Mouse (Mus musculus) erythroid progenitor cell, adult 5-6 weeks (primary cell): ENCODE data around the gene Vmn2r82. TPM values are rescaled to one million over a fixed set of nuclear protein-coding genes. Genes with fewer than 3 reads are reported as not detected.
"Not testable (repeated sequence)": the region's sequence is repeated elsewhere in the genome, so short reads cannot be mapped to it uniquely, and the experiment has no call there.

Experiments used
- ATAC-seq: replicated peaks from 2 replicates; pipeline ENCODE4 v1.8.0; 2016; ENCODE audit warnings: moderate number of reproducible peaks, mild to moderate bottlenecking, moderate TSS enrichment, inconsistent platforms; ENCODE audit not compliant: poor library complexity, low FRiP score, severe bottlenecking
- total RNA-seq, 2 experiments: library from RNA; stranded (forward) in 1 of 2; stranded (reverse) in 1 of 2; fragments of 150-400 nt in 1 of 2; fragments of 186-747, 209-891 nt in 1 of 2; gene quantifications; 2 replicates each; pipeline versions ENCODE4 v1.2.3 to v1.2.4; 2015 to 2017; ENCODE audit warnings: low replicate concordance in 2 of 2

The Vmn2r82 gene
- not detected in 2 replicates for total RNA-seq (2015; ENCODE audit: low replicate concordance)
- not detected in 2 replicates for total RNA-seq (2017; ENCODE audit: low replicate concordance)

DNA sequence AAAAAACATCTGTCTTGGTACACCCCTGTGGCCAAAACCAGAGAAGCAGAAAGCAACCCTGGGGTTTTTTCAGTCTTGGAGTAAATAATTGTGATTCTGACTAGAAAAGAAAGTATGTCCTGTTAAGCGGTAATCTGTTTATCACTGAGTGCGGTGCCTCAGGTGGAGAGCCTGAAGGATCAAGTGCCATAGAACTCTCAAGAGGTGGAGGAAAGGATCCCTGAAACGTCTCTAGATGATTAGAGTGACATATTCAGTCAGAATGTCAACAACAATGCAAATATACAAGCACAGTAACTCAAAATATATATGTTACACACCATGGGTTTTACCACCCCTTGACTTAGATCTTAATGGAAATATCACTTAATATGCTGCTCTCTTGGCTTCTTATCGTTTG, at the start of gene Vmn2r82:
TSS of gene Vmn2r82 (plus strand) at position 301 of the 400 bp plus-strand sequence.
- ATAC-seq, result not testable (repeated sequence)

DNA sequence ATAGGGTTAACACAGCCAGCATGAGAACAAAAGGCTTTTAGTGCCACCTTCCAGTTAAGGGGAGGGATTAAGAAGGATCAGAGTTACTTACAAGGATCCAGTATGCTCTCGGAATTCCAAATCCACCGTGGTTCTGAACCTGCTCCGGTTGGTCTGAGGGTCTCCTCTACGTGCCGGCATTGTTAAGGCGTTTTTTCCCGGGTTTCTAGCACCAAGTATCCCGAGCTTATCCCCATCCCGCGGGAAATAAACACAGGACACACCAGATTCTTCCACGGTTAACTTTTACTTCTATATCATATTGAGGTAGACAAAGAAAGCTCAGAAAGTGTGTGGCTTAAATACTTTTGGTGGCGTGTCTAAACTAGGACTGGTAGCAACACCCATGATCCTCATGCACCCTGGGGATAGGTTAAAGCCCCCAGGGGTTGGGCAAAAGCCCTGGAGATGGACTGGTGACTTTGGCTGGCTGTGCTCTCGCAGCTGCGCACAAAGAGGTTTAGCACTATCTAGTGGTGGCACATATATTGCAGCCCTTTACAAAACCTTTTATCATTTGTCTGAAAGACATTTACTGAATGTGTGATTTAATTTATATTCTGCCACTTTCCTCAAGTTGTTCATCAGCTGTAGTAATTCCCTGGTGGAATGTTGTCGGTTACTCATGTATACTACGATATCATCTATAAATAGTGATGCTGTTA, 34.1 kb upstream of the Vmn2r82 start:
- not testable (repeated sequence) for ATAC-seq

DNA sequence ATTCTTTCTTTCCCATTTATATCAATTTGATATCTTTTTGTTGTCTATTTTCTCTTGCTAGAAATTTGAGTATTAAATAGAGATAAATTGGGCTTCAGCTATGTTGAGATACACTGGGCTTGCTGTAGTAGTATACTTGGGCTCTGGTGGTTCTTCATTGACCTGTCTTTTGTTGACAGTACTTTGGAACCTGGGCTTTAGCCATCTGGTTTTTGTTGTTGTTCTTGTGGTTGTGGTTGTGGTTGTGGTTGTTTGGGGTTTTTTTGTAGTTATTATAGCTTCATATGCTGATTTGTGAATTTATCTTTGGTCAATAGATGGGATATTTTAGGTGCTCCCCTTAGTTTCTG, 33.6 kb upstream of the Vmn2r82 start:
- no peak for ATAC-seq

DNA sequence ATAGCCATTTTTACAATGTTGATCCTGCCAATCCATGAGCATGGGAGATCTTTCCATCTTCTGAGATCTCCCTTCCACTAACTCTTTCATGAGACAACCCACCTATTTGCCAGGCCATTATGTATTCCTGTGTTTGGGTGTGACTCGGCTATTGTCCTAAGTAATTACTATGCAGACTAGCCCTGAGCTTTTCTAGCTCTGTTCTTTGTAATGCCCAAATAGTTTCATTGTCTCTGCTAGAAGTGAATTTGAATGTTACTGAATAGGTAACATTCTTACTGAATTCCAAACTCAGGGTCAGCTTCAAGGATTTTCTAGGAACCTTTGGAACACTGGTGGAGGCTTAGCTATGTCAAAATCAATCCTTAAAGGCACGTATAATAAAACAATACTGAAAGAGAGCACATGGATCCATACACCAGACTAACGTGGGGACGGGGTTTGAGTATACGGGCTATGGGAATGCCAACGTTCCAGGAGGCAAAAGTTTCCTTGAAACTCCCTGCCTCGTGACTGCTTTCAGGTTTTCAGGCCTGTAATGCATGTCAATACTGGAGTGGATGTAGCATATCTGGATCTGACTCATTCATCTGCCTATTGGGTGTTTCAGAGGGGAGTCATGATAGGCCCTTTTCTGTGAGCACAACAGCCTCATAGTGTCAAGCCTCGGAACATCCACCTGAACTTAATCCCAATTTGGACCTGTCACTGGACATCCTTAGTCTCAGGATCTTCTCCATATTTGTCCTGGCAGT, 43.8 kb downstream of the Vmn2r82 start:
- ATAC-seq, result not testable (repeated sequence)

DNA sequence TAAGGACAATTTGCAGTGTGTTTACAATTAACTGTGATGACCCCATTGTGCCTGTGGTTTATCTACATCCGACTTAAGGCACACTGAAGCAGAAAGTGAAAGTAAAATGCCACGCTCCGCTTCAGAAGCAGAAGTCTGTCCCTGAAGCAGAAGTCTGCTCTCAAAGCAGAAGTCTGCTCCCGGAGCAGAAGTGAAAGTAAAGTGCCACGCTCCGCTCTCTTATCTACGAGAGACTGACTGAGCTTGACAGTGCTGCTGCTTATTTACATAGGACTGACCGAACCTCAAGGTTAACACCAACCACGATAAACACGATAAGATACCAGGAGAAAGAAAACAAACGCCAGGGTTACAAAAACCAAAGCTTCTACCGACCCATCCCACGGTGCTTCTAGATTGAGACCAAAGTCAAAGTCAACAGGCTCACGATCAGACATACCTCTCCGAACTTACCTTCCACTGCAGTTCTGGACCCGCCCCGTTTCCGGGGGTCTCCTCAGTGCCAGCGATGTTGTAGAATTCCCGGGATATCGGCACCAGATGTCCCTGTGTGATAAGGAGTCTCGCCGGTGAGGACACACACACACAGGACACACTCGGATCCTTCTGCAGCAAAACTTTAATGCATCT, 60.9 kb downstream of the Vmn2r82 start:
- ATAC-seq, result no peak

DNA sequence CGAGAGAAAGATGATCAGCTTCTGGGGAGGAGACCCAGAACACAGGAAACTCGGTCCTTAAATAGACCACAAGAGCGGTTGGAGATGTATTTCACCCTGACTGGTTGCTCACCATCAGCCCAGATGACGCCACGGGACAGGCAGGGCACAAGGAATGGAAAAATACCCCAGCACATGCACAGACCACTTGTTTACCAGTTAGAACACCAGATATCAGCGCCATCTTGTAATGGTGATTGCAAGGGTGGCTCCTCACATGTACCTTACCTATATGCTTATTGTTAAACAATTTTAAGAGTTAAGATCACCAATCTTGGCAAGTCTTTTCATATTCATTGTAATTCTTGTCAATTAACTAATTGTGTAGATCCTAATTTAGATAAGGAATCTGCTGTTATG, 61.5 kb downstream of the Vmn2r82 start:
- not testable (repeated sequence) for ATAC-seq

DNA sequence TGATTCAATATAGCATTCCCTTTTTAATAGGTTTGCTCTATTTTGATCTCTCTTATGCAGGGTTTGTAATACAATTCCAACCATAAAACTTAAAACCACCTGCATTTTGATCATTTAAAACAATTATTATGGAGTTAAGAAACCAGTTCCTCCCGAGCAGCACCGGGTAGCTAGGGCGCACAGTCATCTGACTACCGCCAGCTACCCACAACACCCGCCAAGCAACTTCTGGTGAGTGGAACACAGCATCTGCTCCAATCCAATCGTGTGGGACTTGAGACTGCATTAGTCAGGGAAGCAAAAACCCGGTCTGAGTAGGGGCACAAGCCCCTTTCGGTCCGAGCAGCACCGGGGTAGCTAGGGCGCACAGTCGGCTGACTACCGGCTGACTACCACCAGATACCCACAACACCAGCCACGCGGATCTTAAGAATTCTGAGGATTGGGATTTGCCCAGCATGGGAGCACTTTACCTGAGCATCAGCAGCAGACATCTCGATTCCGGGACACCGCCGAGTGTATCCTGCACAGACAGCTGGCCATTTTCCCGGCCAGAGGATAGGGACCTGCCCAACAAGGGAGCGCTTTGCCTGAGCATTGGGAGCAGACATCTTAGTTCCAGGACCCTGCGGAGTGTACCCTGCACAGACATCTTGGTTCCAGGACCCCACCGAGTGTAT, 79.0 kb downstream of the Vmn2r82 start:
- not testable (repeated sequence) for ATAC-seq

Other genes with a start within 250 kb of the Vmn2r82 start
- not detected in 2 replicates for gene Vmn2r80, start 207.8 kb upstream of the Vmn2r82 start, total RNA-seq (2015; ENCODE audit: low replicate concordance)
- gene Vmn2r80, start 207.8 kb upstream of the Vmn2r82 start, total RNA-seq (2017; ENCODE audit: low replicate concordance), result not detected in 2 replicates
- not detected in 2 replicates for gene Vmn2r81, start 108.8 kb upstream of the Vmn2r82 start, total RNA-seq (2015; ENCODE audit: low replicate concordance)
- not detected in 2 replicates for gene Vmn2r81, start 108.8 kb upstream of the Vmn2r82 start, total RNA-seq (2017; ENCODE audit: low replicate concordance)
- not detected in 2 replicates for gene Vmn2r83, start 112.2 kb downstream of the Vmn2r82 start, total RNA-seq (2015; ENCODE audit: low replicate concordance)
- not detected in 2 replicates for gene Vmn2r83, start 112.2 kb downstream of the Vmn2r82 start, total RNA-seq (2017; ENCODE audit: low replicate concordance)
- gene Plpp2, start 177.3 kb downstream of the Vmn2r82 start, total RNA-seq (2015; ENCODE audit: low replicate concordance), result 2.5 TPM in 1 of 2 replicates, not detected in the other
- not detected in 2 replicates for gene Plpp2, start 177.3 kb downstream of the Vmn2r82 start, total RNA-seq (2017; ENCODE audit: low replicate concordance)
- not detected in 2 replicates for gene Mier2, start 198.7 kb downstream of the Vmn2r82 start, total RNA-seq (2015; ENCODE audit: low replicate concordance)
- gene Mier2, start 198.7 kb downstream of the Vmn2r82 start, total RNA-seq (2017; ENCODE audit: low replicate concordance), result 0.77 TPM in 1 of 2 replicates, not detected in the other
- gene Theg, start 230.8 kb downstream of the Vmn2r82 start, total RNA-seq (2015; ENCODE audit: low replicate concordance), result not detected in 2 replicates
- not detected in 2 replicates for gene Theg, start 230.8 kb downstream of the Vmn2r82 start, total RNA-seq (2017; ENCODE audit: low replicate concordance)